Mouse (Mus musculus): Measurements from ENCODE around the gene 1500015O10Rik.

DNA sequence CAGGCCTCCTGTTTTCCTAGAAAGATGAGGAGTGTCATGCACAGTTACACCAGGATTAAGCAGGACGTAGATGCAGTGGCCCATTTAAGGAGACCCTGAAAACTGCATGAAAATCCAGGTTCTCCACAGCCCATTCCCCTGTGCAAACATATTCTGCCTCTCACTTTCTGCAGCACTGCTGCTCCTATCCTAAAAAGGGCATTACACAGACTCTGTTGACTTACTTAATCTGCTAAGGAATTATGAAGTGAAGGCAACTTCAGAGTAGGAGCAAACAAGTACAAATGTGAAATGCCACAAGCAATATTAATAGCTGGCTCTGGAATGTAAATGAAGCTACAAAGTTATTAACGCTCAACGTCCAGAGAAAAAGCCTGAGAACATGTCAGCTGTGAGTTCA is 51.3 kb downstream of the 1500015O10Rik start:
- TF ChIP-seq CTCF (IDR thresholded peaks at IDR 0.05; ENCODE audit: extremely low read depth, insufficient read depth, low read length) (no peak), POLR2A (IDR thresholded peaks at IDR 0.05; ENCODE audit: extremely low read depth, insufficient read depth, low read length) (no peak)
